Mouse (Mus musculus): ENCODE data around the gene Gm21988.

The Gm21988 gene

DNA sequence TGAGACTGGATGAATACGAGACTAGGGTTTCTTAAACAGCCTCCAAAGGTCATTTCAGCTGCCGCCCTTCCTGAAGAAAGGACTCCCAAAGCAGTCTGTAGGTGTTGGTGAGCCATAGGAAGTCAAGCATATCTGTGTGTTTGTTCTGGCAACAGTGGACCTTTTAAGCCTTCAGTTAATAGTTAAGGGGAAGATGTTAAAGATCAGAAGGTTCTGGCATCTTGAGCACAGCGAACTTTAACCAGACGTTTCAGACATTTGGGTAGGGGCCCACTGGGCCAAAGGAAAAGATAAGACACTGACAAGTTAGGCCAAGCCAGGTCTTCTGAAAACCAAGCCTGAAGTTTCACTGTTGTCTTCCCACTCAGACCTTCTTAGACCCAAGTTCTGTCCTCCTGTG is 21.6 kb downstream of the Gm21988 start:
- no peak for DNase-seq (ENCODE audit: low read depth, low spot score)

DNA sequence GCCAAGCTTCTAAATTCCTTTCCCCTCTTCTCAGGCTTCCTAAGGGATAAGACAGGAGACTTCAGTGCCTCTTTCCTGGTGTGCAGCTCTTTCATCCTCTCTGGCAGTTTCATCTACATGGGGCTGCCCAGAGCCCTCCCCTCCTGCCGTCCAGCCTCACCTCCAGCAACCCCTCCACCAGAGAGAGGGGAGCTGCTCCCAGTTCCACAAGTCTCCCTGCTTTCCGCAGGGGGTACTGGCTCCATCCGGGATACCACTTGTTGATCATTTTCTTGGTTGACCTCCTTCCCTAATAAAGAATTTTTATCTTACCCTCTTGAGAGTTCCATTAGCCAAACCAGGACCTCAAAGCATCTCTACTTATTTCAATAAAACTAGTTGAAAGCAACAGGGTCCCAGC is 23.5 kb downstream of the Gm21988 start:
- DNase-seq (ENCODE audit: low read depth, low spot score): no peak

DNA sequence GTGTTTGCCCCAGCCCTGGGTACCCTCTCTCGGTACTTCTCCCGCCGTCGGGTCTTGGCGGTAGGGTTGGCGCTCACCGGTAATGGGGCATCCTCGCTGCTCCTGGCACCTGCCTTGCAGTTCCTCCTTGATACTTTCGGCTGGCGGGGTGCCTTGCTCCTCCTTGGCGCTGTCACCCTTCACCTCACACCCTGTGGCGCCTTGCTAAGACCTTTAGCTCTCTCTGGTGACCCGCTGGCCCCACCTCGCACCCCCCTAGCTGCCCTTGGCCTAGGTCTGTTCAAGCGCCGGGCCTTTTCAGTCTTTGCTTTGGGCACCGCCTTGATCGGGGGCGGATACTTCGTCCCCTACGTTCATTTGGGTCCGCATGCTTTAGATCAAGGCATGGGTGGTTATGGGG is 24.3 kb downstream of the Gm21988 start:
- no peak for DNase-seq (ENCODE audit: low read depth, low spot score)

DNA sequence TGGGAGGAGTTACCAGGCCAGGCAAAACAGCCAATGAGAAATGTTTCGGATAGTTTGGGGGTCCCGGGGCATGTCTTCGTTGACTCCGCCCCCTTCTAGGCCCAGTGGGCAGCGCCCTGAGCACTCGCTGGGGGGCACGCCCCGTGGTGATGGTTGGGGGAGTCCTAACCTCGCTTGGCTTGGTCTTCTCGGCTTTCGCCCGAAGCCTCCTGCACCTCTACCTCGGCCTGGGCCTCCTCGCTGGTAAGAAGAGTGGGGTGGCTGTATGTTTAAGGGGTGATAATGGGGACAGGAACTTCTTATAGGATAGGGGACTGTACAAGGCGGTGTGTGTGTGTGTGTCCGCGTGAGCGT is 24.8 kb downstream of the Gm21988 start:
- DNase-seq (ENCODE audit: low read depth, low spot score): no peak

DNA sequence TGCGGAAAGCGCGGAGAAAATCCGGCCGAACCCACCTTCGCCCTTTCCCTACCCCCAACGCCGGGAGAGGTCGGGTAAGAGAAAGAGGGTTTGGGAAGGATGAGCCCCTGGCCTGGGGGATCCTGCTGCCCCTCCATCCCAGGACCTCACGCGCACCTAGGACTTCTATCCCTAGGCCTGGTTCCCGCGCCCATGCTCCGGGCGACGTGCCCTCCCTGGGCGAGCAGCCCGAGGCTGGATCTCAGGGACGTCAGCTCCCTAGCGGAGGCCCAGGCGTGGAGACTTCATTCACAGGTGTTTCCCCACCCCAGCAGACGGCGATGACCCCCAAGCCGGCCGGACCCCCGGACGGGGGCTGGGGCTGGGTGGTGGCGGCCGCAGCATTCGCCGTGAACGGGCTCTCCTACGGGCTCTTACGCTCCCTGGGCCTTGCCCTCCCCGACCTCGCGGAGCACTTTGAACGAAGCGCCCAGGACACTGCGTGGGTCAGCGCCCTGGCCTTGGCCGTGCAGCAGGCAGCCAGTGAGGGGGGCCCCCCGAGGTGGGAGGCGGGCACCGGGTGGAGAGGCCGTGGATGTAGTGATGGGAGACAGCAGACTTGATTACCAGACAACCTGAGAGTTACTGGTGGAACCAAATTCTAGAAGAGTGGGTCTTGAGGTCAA is 25.3 kb downstream of the Gm21988 start:
- DNase-seq (ENCODE audit: low read depth, low spot score): no peak

DNA sequence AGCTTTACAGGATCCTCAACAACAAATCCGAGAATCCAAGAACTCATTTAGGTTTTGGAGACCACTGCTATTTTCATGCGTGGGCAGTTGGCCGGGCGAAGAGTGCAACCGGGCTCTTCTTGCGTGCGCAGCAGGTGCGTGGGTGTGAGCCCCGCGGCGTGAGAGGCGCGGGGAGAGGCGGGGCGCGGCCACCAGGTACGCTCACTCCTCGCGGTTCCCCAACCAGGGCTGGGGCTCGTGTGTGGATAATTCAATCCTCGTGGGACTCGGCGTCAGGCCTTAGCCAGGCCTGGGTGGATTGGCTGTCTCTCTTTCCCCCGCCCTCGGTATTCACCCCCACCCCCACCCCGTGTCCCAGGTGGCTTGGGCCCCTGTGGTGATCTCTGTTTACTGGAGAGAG is 25.9 kb downstream of the Gm21988 start:
- DNase-seq (ENCODE audit: low read depth, low spot score): no peak

DNA sequence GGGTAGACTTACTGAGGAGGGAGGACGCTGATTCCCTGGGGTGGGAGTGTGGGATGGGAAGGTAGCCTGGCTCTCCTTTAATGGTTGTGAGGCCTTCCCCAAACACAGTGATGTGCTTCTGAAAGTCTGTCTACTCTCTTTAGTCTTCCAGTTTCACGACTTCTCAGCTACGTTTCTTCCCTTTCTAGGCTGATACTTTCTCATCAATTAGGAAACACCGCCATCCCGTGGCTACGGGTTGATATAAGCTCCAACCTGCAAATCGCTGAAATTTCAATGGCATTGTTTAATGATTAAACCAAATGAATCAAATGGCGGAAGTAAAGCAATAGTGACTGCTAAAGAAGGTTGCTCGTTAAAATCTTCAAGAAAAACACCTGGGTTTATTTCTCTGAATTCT is 26.7 kb downstream of the Gm21988 start:
- peak; percentile 53 for DNase-seq (ENCODE audit: low read depth, low spot score)

DNA sequence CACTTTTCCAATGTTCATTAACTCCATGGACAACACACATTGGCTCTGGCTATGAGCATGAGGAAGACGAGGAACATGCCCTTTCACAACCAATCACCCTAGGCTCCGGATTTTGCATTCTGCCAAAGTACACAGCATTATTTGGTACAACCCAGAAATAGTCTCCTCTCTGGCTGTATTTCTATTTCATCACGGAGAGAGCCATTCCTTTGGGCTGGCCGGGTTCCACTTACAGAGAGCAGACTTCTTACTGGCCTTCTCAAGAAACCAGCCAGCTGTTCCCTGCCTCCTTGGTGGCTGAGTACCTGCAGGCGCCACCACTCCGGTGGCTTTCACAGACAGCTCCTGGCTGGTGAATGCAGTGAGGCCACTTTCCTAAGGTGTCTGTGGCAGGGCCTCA is 27.2 kb downstream of the Gm21988 start, which contains the start of gene Slc16a11:
Slc16a11 (plus strand) TSS at position 330 of the 400 bp plus-strand sequence.
- no peak for DNase-seq (ENCODE audit: low read depth, low spot score)

DNA sequence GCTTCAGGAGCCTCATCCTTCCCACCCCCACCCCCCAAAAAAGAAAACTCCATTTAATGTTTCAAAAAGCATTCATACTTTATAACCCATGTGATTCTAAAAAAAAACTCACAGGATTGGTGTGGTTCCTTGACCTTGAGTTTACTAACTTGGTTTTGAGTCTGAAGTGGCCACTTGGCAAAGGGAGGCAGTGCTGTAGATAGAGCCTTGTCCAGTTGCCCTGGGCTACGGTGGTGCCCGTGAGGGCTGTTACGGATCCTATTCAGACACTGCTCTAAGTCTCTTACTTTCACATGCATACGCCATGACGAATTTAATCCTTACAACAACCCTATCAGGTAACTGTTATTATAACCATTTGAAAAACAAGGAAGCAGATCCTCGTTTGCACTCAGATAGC is 27.7 kb downstream of the Gm21988 start:
- no peak for DNase-seq (ENCODE audit: low read depth, low spot score)

DNA sequence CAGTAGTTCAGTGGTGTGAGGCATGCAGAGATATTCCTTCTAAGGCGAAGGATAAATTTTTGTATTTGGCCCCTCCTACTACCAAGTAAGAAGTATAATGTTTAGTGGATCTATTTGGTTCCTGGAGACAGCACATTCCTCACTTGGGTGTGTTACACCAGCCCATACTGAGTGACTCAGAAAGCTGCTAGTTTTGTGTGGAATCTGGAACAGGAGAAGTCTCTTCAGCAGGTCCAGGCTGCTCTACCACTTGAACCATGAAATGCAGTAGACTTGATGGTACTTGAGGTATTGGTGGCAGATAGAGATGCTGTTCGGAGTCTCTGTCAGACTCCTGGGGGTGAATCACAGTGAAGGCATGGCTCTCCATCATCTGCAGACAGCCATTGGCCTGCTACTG is 28.9 kb downstream of the Gm21988 start:
- no peak for DNase-seq (ENCODE audit: low read depth, low spot score)

DNA sequence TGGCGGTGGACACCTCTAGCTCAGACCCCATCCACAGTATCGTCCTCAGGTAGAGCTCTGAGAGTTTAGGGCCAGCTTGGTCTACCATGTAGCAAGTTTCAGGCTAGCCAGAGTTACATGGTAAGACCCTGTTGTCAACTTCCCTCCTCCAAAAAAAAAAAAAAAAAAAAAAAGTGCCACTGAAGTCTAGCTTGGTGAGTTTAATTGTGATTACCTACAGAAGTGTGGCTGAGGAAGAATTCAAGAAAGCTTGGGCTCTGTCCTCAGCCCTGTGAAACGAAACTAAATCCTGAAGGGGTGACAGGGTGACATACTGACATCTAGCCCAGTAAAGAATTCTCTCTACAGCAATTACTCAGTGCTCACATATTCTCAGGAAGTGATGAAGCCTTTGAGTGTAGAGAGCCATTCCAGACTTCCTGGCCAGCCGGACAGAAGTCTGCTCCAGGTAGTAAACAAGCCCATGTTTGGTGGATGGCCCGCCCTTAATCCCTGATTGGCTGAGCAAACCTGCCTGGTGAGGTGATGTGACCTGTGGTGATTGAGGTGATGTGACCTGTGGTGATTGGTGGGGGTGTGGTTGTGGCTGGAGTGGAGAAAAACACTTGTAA is 30.7 kb downstream of the Gm21988 start:
- no peak for DNase-seq (ENCODE audit: low read depth, low spot score)

DNA sequence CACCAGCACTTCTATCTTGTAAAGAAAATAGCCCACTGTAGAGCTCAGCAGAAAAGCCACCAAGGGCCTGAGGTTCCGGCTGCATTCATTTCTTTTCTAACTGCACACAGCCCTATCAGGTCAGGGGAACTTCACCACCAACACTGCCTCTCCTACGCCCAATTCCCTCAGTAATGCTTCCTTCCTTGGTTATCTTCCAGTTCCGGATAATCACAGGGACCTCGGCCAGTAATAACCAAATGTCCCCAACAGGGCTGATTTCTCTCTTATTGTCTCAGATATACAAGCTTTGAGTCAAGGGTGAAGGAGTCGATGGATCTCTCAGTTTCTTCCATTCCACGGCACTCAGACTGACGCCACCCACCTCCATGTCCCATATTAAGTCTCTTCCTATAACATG is 32.3 kb downstream of the Gm21988 start:
- no peak for DNase-seq (ENCODE audit: low read depth, low spot score)

DNA sequence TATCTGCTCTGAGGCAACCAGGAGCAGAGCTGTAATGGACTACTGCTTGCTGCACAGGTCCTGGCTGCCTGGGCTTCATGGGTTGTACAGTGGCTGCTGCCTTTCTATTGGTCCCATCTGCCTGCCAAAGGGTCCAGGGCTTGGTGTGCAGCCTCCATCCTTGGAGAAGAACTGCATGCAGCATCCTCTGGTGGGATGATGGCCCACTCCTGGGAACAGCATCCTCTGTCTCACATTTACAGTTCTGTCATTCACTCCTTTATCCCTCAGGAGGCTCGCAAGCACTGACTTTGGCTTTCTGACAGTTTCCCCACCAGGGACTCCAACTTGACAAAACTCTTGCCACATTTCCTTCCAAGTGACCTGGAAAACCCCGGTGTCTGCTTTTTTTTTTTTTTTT is 32.8 kb downstream of the Gm21988 start:
- no peak for DNase-seq (ENCODE audit: low read depth, low spot score)

DNA sequence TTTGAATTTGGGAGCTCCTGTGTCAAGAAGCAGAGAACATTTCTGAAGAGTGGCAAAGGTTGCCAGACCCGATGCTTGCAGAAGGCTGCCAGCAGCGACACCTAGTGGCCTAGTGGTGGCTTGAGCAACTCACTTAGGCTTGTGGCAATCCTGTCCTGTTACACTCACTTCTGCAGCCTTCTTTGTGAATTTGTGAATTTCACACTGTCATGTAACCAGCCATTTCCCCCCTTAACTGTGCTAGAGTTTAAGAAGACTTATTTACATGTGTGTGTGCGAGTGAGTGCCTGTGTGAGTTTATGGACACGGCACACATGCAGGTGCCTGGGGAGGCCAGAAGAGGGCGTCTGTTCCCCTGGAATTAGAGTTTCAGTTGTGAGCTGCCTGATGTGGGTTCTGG is 37.9 kb downstream of the Gm21988 start:
- DNase-seq (ENCODE audit: low read depth, low spot score): peak; percentile 74

DNA sequence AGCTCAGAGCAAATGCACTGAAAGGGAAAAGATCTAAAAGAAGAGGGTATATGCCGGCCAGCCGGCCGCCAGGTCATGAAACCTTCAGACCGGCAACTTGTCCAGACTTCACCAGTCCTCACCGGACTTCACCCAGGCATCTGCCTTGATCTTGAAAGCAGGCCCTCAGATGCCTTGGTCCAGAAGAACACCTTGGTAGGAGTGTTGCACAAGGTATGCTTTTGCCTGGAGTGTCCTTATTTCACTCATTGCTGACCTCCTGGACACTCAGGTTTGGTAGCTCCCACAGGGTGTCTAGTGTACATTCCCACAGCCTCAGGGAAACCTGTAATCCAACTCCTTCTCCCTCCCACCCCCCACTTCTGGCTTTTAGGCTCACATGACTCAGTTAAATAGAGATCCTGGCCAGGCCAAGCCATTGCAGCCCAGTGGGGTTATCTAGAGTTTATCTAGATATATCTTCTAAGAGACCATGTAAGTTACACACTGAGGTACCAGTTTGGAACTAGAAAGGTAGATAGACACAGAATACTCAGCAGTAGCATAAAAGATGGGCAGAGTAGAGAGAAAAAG is 39.5 kb downstream of the Gm21988 start:
- DNase-seq (ENCODE audit: low read depth, low spot score): no peak

DNA sequence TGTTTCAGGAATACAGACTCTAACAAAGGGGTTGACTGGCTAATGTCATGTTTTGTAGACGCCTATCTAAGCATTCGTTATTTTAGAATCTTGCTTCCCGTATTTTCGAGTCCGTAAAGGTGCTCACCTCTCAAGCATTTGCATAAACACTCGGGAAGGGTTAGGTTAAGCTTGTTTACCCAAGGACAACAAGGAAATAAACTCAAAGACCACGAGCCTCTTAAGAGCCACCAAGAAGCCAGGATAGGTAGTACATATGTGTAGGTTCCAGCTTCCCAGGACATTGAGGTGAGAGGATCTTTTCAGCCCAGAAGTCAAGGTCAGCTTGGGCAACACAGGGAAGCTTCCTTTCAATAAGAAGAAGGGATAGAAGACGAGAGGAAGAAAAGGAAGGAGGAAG is 40.5 kb downstream of the Gm21988 start:
- DNase-seq (ENCODE audit: low read depth, low spot score): no peak

DNA sequence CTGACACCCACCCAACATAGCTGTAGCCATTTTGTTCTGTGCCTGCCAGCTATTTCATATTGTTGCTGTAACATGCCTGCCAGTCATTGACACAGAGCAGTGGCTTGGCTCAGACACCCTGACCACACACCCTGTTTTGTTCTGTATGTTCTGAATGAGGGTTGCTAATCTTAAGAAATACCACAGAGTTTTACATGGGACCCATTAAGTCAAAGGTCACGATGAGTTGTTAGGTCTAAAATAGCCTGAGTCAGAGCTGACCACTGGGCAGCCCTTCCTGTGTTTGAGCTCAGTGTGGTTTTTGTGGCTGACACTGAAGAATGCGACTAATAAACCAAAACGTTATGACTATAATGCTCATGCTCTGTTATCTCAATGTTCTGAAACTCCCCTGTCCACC is 41.3 kb downstream of the Gm21988 start:
- DNase-seq (ENCODE audit: low read depth, low spot score): no peak

DNA sequence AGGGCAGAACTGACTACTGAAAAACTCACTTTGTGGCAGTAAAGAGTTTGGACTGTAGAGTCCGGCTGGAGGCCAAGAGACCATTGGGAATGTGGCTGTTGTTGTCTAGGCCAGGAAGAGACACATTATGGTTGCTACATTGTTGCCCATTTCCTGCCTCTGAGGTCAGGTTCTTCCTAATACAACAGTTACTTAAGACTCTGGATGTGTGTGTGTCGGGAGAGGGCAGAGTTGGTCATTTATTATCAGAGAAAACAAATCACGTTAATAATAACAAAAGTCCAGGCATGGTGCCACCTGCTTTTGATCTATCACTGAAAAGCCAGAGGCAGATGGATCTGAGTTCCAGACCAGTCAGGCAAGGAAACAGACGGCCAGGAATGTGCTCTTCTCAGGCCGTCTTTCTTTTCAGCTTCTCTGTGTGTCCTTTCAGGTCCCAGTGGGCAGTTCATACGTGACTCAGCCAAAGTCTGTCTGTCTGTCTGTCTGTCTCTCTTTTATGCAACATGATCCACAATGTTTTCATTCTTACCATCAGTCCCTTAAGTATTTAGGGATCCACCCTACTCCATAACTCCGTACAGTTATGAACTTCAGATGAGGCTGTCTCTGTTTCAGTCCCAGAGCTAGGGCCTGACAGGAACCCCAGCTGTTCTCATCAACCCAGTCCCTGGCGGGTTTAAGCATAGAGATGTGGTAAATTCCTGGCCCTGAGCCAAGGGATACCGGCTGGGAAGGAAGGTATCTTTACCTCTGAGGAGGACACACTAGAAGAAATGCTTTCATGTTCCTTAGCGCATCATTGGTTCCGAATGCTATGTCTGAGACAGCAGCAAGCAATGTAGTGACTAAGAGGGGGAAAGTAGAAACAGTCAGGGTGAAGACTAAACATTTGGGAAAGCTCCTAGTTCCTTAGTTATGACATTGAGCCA is 46.0 kb downstream of the Gm21988 start:
- no peak for DNase-seq (ENCODE audit: low read depth, low spot score)

DNA sequence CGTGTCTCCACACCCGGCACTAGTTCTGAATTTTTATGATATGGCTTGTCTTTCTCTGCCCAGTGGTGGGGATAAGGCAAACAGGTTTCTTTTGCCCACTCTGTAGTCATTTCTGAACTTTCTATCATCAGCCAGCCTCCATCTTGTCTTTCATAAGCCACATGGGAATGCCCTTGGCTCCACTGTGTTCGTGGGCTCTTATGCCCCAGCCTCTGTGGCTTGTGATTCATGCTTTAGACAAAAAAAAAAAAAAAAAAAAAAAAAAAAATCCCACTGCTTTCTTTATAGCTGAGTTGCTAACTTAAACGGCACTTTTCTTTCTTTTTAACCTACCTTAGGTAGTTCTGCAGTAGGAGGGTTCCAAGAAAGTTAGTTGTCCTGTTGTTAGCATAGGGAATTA is 47.5 kb downstream of the Gm21988 start:
- DNase-seq (ENCODE audit: low read depth, low spot score): no peak

DNA sequence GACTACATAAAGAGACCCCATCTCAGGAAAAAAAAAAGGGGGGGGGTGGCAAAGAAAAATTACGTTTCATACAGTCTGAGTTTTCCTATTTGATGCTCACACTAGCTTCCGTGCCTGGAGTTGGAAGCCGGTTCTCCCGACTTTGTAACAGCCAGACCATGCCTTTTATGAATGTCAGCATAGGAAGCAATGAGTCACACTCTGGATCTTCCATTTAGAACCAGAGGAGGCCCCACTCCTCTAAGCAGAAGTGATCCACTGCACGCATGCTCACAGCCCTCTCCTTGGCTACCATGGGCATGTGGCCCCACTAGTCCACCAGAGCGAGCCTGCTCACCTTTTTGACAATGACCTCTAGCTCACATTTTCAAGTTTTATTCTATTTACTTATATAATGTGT is 48.4 kb downstream of the Gm21988 start:
- no peak for DNase-seq (ENCODE audit: low read depth, low spot score)

DNA sequence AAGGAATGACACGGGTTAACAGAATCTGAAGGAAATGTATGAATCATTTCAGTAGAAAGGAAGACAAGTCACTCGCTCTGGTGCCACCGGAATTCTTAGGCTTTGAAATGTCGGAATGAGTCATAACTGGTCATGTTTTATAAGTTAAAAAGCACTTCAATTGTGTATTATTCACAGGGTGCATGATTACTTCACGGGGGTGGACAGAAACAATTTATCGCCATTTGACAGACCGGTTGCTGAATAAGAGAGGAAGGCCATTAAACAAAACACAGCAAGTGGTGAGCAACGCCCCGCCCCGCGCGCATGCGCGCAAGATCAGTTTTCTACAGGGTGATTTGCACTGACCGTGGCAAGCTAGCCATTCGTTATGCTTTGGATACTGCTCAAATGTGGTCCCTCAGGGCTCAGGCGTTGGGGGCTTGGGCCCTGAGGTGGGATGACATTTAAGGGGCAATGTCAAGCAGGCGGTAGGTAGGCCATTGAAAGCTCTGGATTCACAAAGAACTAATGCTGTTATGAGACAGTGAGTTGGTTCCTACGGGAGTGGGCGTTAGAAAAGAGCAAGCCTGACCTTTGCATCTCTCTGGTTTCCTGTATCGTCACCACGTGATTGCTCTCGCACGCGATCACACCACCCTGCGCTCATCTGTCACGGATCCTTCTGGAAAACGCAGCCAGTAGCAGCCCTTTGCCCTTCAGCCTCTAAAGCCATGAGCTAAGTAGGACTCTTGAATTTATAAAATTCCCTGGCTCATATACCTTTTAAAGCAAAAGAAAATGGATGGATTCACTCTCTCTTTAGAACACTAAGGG is 50.1 kb downstream of the Gm21988 start:
- no peak for DNase-seq (ENCODE audit: low read depth, low spot score)
